In the genomic region with DNA sequence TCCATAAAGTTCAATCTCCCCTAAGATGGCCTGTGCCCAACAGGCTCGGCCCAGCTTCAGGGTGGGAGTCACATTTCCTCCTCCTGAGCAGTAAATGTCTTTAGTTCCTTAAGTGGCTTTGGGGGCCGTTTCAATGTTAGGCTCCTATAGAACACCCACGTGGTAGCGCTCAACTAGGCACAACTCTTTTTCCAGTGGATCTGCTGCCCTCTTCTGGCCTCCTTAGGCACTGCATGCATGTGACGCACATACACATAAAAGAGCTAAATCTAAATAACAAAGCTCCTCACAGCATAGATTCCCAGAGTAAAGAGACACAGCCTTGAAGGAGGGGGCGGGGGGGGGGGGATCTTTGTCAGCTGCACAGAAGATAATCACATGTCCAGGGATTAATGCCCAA, we compare ENCODE assay signal across 10 mouse cellular contexts.
DNase-seq lines count a peak whose midpoint lies in the region; ATAC-seq and TF ChIP-seq lines count a peak whose summit lies in the region.
"Had no signal": no experiment of that assay in that cellular context is flagged by ENCODE, and none has a peak within 500 bp of the region (broad histone marks: within the 10 kb centered on the region; RNA-seq: fewer than 3 reads in every experiment).

No protein-coding gene starts in this region.

- no peak overlapping the region for H3K9ac ChIP-seq in limb, embryonic 15.5 days

- H3K36me3 ChIP-seq in limb, embryonic 15.5 days: no peaks in the 10 kb centered on the region

- peak; percentile 55 for TF ChIP-seq CTCF in layer of hippocampus, adult 2 months (conservative IDR thresholded peaks at IDR 0.05)

- 43% methylated on average over 6 of the region's 6 CpGs for WGBS in limb, embryonic 15.5 days

- no peak for DNase-seq in layer of hippocampus, adult 2 months (ENCODE audit: low spot score in 2 of 2)
- DNase-seq in layer of hippocampus, adult 9-10 months (ENCODE audit: low spot score): no peak
- DNase-seq in ES-CJ7 (ENCODE audit: low read depth, low spot score) (peak; percentile 92), WW6 (ENCODE audit: low read depth, low spot score) (peak; percentile 22)
- DNase-seq in frontal cortex, adult 2 months (ENCODE audit: extremely low spot score in 1 of 2, low spot score in 1 of 2): no peak
- DNase-seq: adrenal gland, postnatal 25 days; lung, adult 18-20 months had no signal

- ATAC-seq in limb, embryonic 15.5 days (ENCODE audit: insufficient number of reproducible peaks, low FRiP score, low TSS enrichment, low read depth): no peak
- ATAC-seq in monocyte, adult 5-6 weeks (replicated peaks; ENCODE audit: insufficient number of reproducible peaks, low FRiP score, low TSS enrichment, poor library complexity, severe bottlenecking): no peak

- no peak overlapping the region for H3K4me2 ChIP-seq in limb, embryonic 15.5 days

- H3K27ac ChIP-seq in layer of hippocampus, adult 2 months: no peak overlapping the region
- H3K27ac ChIP-seq in limb, embryonic 15.5 days: peak overlapping the region; percentile 73

- no peak overlapping the region for H3K4me3 ChIP-seq in layer of hippocampus, adult 2 months
- no peak overlapping the region for H3K4me3 ChIP-seq in limb, embryonic 15.5 days
- H3K4me3 ChIP-seq: erythroblast, embryonic 14.5 days had no signal

- H3K4me1 ChIP-seq in limb, embryonic 15.5 days: peaks cover 6% of the 10 kb centered on the region; the same call in 1 of the 2 replicates

- no peaks in the 10 kb centered on the region for H3K27me3 ChIP-seq in limb, embryonic 15.5 days

- H3K9me3 ChIP-seq in limb, embryonic 15.5 days: no peaks in the 10 kb centered on the region

Comparison
In these comparisons a context has a peak if more than half of its experiments do, and no peak if none do; other contexts are left out.
1. DNase-seq: peak in ES-CJ7 (single experiment) and WW6 (single experiment); none in layer of hippocampus, adult 2 months (0 of 2), layer of hippocampus, adult 9-10 months (single experiment) and frontal cortex, adult 2 months (0 of 2).